11 mouse cellular contexts compared by ENCODE assay signal in genomic region chr7:110946731-110947130, GRCm38 (mm10). TPM values are rescaled to one million over a fixed set of nuclear protein-coding genes. Genes with fewer than 3 reads are reported as not detected.
DNase-seq lines count a peak whose midpoint lies in the region; ATAC-seq and TF ChIP-seq lines count a peak whose summit lies in the region.
"Had no signal": no experiment of that assay in that cellular context is flagged by ENCODE, and none has a peak within 500 bp of the region (broad histone marks: within the 10 kb centered on the region; RNA-seq: fewer than 3 reads in every experiment).

No protein-coding gene starts in this region.

- H3K4me1 ChIP-seq in limb, embryonic 11.5 days (ENCODE audit: control insufficient read depth, insufficient read depth, low read length): no peaks in the 10 kb centered on the region
- peaks cover 20% of the 10 kb centered on the region for H3K4me1 ChIP-seq in limb, embryonic 10.5 days
- peaks cover 14 to 21% of the 10 kb centered on the region in 2 experiments for H3K4me1 ChIP-seq in MEL (ENCODE audit: control insufficient read depth in 1 of 2, insufficient read depth in 2 of 2, low read length in 2 of 2)

- no peaks in the 10 kb centered on the region for H3K9me3 ChIP-seq in limb, embryonic 11.5 days (ENCODE audit: control insufficient read depth, low read length)
- no peaks in the 10 kb centered on the region for H3K9me3 ChIP-seq in limb, embryonic 10.5 days (replicated peaks)
- no peaks in the 10 kb centered on the region for H3K9me3 ChIP-seq in MEL (replicated peaks; ENCODE audit: insufficient read depth, low read length)
- H3K9me3 ChIP-seq: heart, embryonic 13.5 days; limb, embryonic 15.5 days had no signal

- 78% methylated on average over 6 of the region's 6 CpGs for WGBS in limb, embryonic 11.5 days
- WGBS in limb, embryonic 10.5 days: 76% methylated on average over 6 of the region's 6 CpGs

- H3K27ac ChIP-seq in limb, embryonic 11.5 days (replicated peaks; ENCODE audit: low read depth, low read length): no peak overlapping the region
- H3K27ac ChIP-seq in limb, embryonic 10.5 days: no peak overlapping the region
- no peak overlapping the region for H3K27ac ChIP-seq in MEL (ENCODE audit: control insufficient read depth, low read depth, low read length)
- H3K27ac ChIP-seq: heart, embryonic 13.5 days; limb, embryonic 15.5 days had no signal

- H3K36me3 ChIP-seq in limb, embryonic 11.5 days (ENCODE audit: control insufficient read depth, insufficient read depth, low read length): no peaks in the 10 kb centered on the region
- no peaks in the 10 kb centered on the region for H3K36me3 ChIP-seq in limb, embryonic 10.5 days
- H3K36me3 ChIP-seq in MEL (ENCODE audit: control insufficient read depth in 1 of 2, insufficient read depth in 2 of 2, low read length in 2 of 2): peaks cover 0 to 16% of the 10 kb centered on the region in 2 experiments; a peak in 2 of 4 replicates
- H3K36me3 ChIP-seq: heart, embryonic 13.5 days; limb, embryonic 15.5 days had no signal

- no peaks in the 10 kb centered on the region for H3K79me2 ChIP-seq in MEL (ENCODE audit: control insufficient read depth, insufficient read depth, low read length, poor library complexity)

- peak; percentile 28 for DNase-seq in limb, embryonic 11.5 days (ENCODE audit: low spot score)
- no peak for DNase-seq in limb, embryonic 10.5 days (ENCODE audit: low spot score)
- peak; percentile 79 for DNase-seq in MEL (ENCODE audit: low read depth, low spot score)
- peak; percentile 70 for DNase-seq in embryo, embryonic 10.5 days (ENCODE audit: low spot score)
- peak; percentile 62 for DNase-seq in retina, embryonic 14.5 days (ENCODE audit: low spot score)
- DNase-seq in urinary bladder, postnatal 4 days (ENCODE audit: low spot score in 2 of 2): no peak
- no peak for DNase-seq in left cerebral cortex, adult 8-10 months (ENCODE audit: low spot score in 2 of 2)
- no peak for DNase-seq in kidney, adult 8-10 months
- DNase-seq: cerebellum, postnatal 25 days had no signal

- no peak overlapping the region for H3K4me3 ChIP-seq in limb, embryonic 11.5 days (ENCODE audit: low read depth, low read length)
- no peak overlapping the region for H3K4me3 ChIP-seq in limb, embryonic 10.5 days
- H3K4me3 ChIP-seq in MEL (ENCODE audit: control insufficient read depth in 1 of 2, insufficient read depth in 1 of 2, low read depth in 2 of 2, low read length in 2 of 2): no peak overlapping the region
- H3K4me3 ChIP-seq: heart, embryonic 13.5 days; limb, embryonic 15.5 days had no signal

- no peak overlapping the region for H3K4me2 ChIP-seq in limb, embryonic 11.5 days (ENCODE audit: low read depth, severe bottlenecking)
- H3K4me2 ChIP-seq: heart, embryonic 13.5 days; limb, embryonic 15.5 days had no signal

- TF ChIP-seq RAD21 in MEL (IDR thresholded peaks at IDR 0.05; ENCODE audit: low read depth, low read length): peak; percentile 64

- no peak overlapping the region for H3K9ac ChIP-seq in limb, embryonic 11.5 days (ENCODE audit: low read length)
- no peak overlapping the region for H3K9ac ChIP-seq in MEL (ENCODE audit: control insufficient read depth, low read depth, low read length, poor library complexity, severe bottlenecking)
- H3K9ac ChIP-seq: heart, embryonic 13.5 days; limb, embryonic 15.5 days had no signal

- TF ChIP-seq EP300 in MEL (IDR thresholded peaks at IDR 0.05; ENCODE audit: low read depth in 1 of 2, low read length in 2 of 2): no peak

- H3K27me3 ChIP-seq in limb, embryonic 11.5 days (ENCODE audit: control insufficient read depth, insufficient read depth, low read length): no peaks in the 10 kb centered on the region
- no peaks in the 10 kb centered on the region for H3K27me3 ChIP-seq in limb, embryonic 10.5 days (ENCODE audit: low read depth, poor library complexity, severe bottlenecking)
- no peaks in the 10 kb centered on the region for H3K27me3 ChIP-seq in MEL (ENCODE audit: control insufficient read depth in 1 of 2, insufficient read depth in 2 of 2, low read length in 2 of 2)
- H3K27me3 ChIP-seq: heart, embryonic 13.5 days; limb, embryonic 15.5 days had no signal

- no peak for TF ChIP-seq POLR2A in MEL (IDR thresholded peaks at IDR 0.05; ENCODE audit: control insufficient read depth in 1 of 2, insufficient read depth in 1 of 2, low read depth in 1 of 2, low read length in 2 of 2, poor library complexity in 1 of 2)

- ATAC-seq in limb, embryonic 11.5 days (ENCODE audit: insufficient number of reproducible peaks, low FRiP score, low TSS enrichment, low read depth): no peak

- peak; percentile 25 to 71 (median 33); a peak in 4 of 6 replicates for TF ChIP-seq CTCF in MEL (IDR thresholded peaks at IDR 0.05 in 2 of 3, conservative IDR thresholded peaks at IDR 0.05 in 1 of 3; ENCODE audit: control insufficient read depth in 1 of 3, insufficient read depth in 1 of 3, low read depth in 2 of 3, low read length in 3 of 3, poor library complexity in 1 of 3, severe bottlenecking in 1 of 3)

TF ChIP-seq in MEL, 35 proteins besides CTCF, POLR2A, EP300 and RAD21:
- TF ChIP-seq UBTF (IDR thresholded peaks at IDR 0.05; ENCODE audit: borderline replicate concordance, insufficient read depth, low read depth, low read length): no peak
- TF ChIP-seq GABPA (IDR thresholded peaks at IDR 0.05; ENCODE audit: low read depth, low read length): no peak
- peak; percentile 58 for TF ChIP-seq ZC3H11A (IDR thresholded peaks at IDR 0.05; ENCODE audit: low read depth, low read length)
- TF ChIP-seq RCOR1 (IDR thresholded peaks at IDR 0.05; ENCODE audit: low read depth, low read length): no peak
- no peak for TF ChIP-seq TCF12 (IDR thresholded peaks at IDR 0.05; ENCODE audit: low read depth, low read length)
- peak; percentile 70 for TF ChIP-seq SMC3 (IDR thresholded peaks at IDR 0.05; ENCODE audit: low read depth, low read length)
- TF ChIP-seq BHLHE40 (IDR thresholded peaks at IDR 0.05; ENCODE audit: borderline replicate concordance, low read depth, low read length): no peak
- TF ChIP-seq SIN3A (IDR thresholded peaks at IDR 0.05; ENCODE audit: low read length): 0 out of 2 replicates have a peak, but pooled peaks have one; percentile 24
- no peak for TF ChIP-seq ZKSCAN1 (IDR thresholded peaks at IDR 0.05; ENCODE audit: low read depth, low read length)
- TF ChIP-seq ZNF384 (IDR thresholded peaks at IDR 0.05; ENCODE audit: low read depth, low read length): no peak
- no peak for TF ChIP-seq GATA1 (IDR thresholded peaks at IDR 0.05; ENCODE audit: low read depth, low read length)
- 0 out of 2 replicates have a peak, but pooled peaks have one; percentile 22 for TF ChIP-seq JUND (IDR thresholded peaks at IDR 0.05; ENCODE audit: low read depth, low read length)
- no peak for TF ChIP-seq POLR2AphosphoS5 (IDR thresholded peaks at IDR 0.05; ENCODE audit: borderline replicate concordance, low read depth, low read length)
- no peak for TF ChIP-seq MEF2A (IDR thresholded peaks at IDR 0.05; ENCODE audit: extremely low read depth, insufficient replicate concordance, low read depth, low read length, poor library complexity, severe bottlenecking)
- no peak for TF ChIP-seq MYC (IDR thresholded peaks at IDR 0.05; ENCODE audit: low read depth, low read length)
- no peak for TF ChIP-seq POLR2AphosphoS2 (IDR thresholded peaks at IDR 0.05; ENCODE audit: low read length)

RNA-seq across cellular contexts. Expression of gene Mrvi1, which starts 35.5 kb away (rescaled TPM):
- 1.4 and 2.1 TPM in 2 replicates for polyA plus RNA-seq in limb, embryonic 11.5 days (2014; fragmentation: Nextera tagmentation; extraction: Ambion mirVana)
- polyA plus RNA-seq in limb, embryonic 10.5 days (2016; fragmentation: Nextera tagmentation; extraction: Ambion mirVana): 0.49 and 1.3 TPM in 2 replicates
- 0.19 and 0.20 TPM in 2 replicates for total RNA-seq in MEL (2012; rRNA removed)
- under 1 TPM in 1 of 2 experiments, not detected in 1; 0.92 TPM for polyA plus RNA-seq in MEL (2012; ENCODE audit: insufficient read depth in 1 of 2, insufficient read length in 2 of 2, low read depth in 1 of 2, low replicate concordance in 2 of 2, missing spikeins in 1 of 2)
- total RNA-seq in left cerebral cortex, adult 8-10 months (2022): 1 to 10 TPM; 2.1 to 3.6 (median 3.3) TPM

Comparison
In these comparisons a context has a peak if more than half of its experiments do, and no peak if none do; other contexts are left out.
1. DNase-seq: peak in limb, embryonic 11.5 days (single experiment), MEL (single experiment), embryo, embryonic 10.5 days (single experiment) and retina, embryonic 14.5 days (single experiment); none in limb, embryonic 10.5 days (single experiment), urinary bladder, postnatal 4 days (0 of 2), left cerebral cortex, adult 8-10 months (0 of 2) and kidney, adult 8-10 months (0 of 2).